Mouse (Mus musculus) CH12.LX (cell line): ENCODE results near the gene Sult1e1. TPM values are rescaled to one million over a fixed set of nuclear protein-coding genes. Genes with fewer than 3 reads are reported as not detected.

ENCODE experiments used
- DNase-seq: peaks from one replicate; pipeline ENCODE4 v3.0.0-alpha.2; 2013; ENCODE audit errors: extremely low read depth
- H3K27ac ChIP-seq: 2 replicates; pipeline ENCODE4 v1.5.1; 2012; ENCODE audit warnings: low read depth, mild to moderate bottlenecking, control low read depth, moderate library complexity; ENCODE audit not compliant: insufficient read depth
- H3K27me3 ChIP-seq: replicated peaks from 2 replicates; pipeline ENCODE3; 2012; ENCODE audit warnings: inconsistent platforms
- H3K36me3 ChIP-seq, 2 experiments: replicated peaks in 1 of 2; 2 replicates each; pipeline versions ENCODE3 to v1.6.1; 2012; ENCODE audit warnings: inconsistent platforms in 1 of 2, low read length in 1 of 2, mild to moderate bottlenecking in 1 of 2, mixed read lengths in 1 of 2, moderate library complexity in 1 of 2; ENCODE audit not compliant: control insufficient read depth in 1 of 2, insufficient read depth in 1 of 2
- H3K4me1 ChIP-seq, 2 experiments: 2 replicates each; pipeline ENCODE4 v1.6.1; 2012; ENCODE audit warnings: inconsistent platforms in 1 of 2, moderate library complexity in 1 of 2; ENCODE audit not compliant: insufficient read depth in 2 of 2, control insufficient read depth in 1 of 2
- H3K4me2 ChIP-seq: 2 replicates; pipeline ENCODE4 v1.6.1; 2012; ENCODE audit warnings: low read depth, mild to moderate bottlenecking, control low read depth; ENCODE audit not compliant: poor library complexity, insufficient read depth, severe bottlenecking
- H3K4me3 ChIP-seq, 3 experiments: fragments of 150-350 bp in 1 of 3; sonication (generic) in 1 of 3; replicated peaks in 1 of 3; 2 replicates each; pipeline versions ENCODE3 to v1.5.1; 2011 to 2012; ENCODE audit warnings: low read depth in 2 of 3, low read length in 2 of 3, mild to moderate bottlenecking in 2 of 3, moderate library complexity in 2 of 3, control low read depth in 1 of 3, improper control_type of control experiment in 1 of 3, inconsistent platforms in 1 of 3, mixed read lengths in 1 of 3; ENCODE audit not compliant: poor library complexity in 1 of 3
- H3K79me2 ChIP-seq: replicated peaks from 2 replicates; pipeline ENCODE4 v1.6.1; 2012; ENCODE audit warnings: mild to moderate bottlenecking, moderate library complexity; ENCODE audit not compliant: control insufficient read depth, poor library complexity, insufficient read depth, severe bottlenecking; ENCODE audit errors: extremely low read depth
- H3K9ac ChIP-seq: 2 replicates; pipeline ENCODE4 v1.6.1; 2012; ENCODE audit warnings: low read depth, mild to moderate bottlenecking, control low read depth, moderate library complexity; ENCODE audit not compliant: insufficient read depth
- H3K9me3 ChIP-seq: replicated peaks from 2 replicates; pipeline ENCODE3; 2012; ENCODE audit warnings: low read length, inconsistent platforms, mixed read lengths
- BHLHE40 ChIP-seq: IDR thresholded peaks from 2 replicates; pipeline ENCODE4 v1.6.1; 2011; ENCODE audit warnings: mild to moderate bottlenecking, low read depth, low read length, improper control_type of control experiment
- CHD1 ChIP-seq: IDR thresholded peaks from 2 replicates; pipeline ENCODE4 v1.6.1; 2012; ENCODE audit warnings: low read depth, low read length, improper control_type of control experiment, inconsistent platforms
- CHD2 ChIP-seq: IDR thresholded peaks from 2 replicates; pipeline ENCODE4 v1.6.1; 2011; ENCODE audit warnings: low read length, improper control_type of control experiment
- CTCF ChIP-seq, 2 experiments: IDR thresholded peaks in 1 of 2; conservative IDR thresholded peaks in 1 of 2; 2 replicates each; pipeline ENCODE4 v1.5.1; 2011 to 2012; ENCODE audit warnings: low read depth in 2 of 2, low read length in 2 of 2, improper control_type of control experiment in 1 of 2, inconsistent platforms in 1 of 2, mild to moderate bottlenecking in 1 of 2, moderate library complexity in 1 of 2
- E2F4 ChIP-seq: IDR thresholded peaks from 2 replicates; pipeline ENCODE4 v1.6.1; 2011; ENCODE audit warnings: low read depth, low read length, improper control_type of control experiment; ENCODE audit not compliant: insufficient replicate concordance
- ELF1 ChIP-seq: IDR thresholded peaks from 2 replicates; pipeline ENCODE4 v1.6.1; 2014; ENCODE audit warnings: low read depth, mild to moderate bottlenecking, inconsistent platforms, low read length, improper control_type of control experiment
- EP300 ChIP-seq: IDR thresholded peaks from 2 replicates; pipeline ENCODE4 v1.6.1; 2011; ENCODE audit warnings: low read length, improper control_type of control experiment
- ETS1 ChIP-seq: conservative IDR thresholded peaks from 2 replicates; pipeline ENCODE4 v1.6.1; 2012; ENCODE audit warnings: low read depth, mild to moderate bottlenecking, inconsistent platforms, low read length, improper control_type of control experiment, moderate library complexity
- GABPA ChIP-seq: IDR thresholded peaks from 2 replicates; pipeline ENCODE4 v1.6.1; 2012; ENCODE audit warnings: low read depth, low read length, improper control_type of control experiment, inconsistent platforms; ENCODE audit not compliant: insufficient replicate concordance
- JUN ChIP-seq: IDR thresholded peaks from 2 replicates; pipeline ENCODE4 v1.6.1; 2011; ENCODE audit warnings: low read depth, mild to moderate bottlenecking, low read length, improper control_type of control experiment, moderate library complexity; ENCODE audit not compliant: insufficient read depth
- JUND ChIP-seq: conservative IDR thresholded peaks from 2 replicates; pipeline ENCODE4 v1.6.1; 2011; ENCODE audit warnings: low read depth, low read length, improper control_type of control experiment
- KAT2A ChIP-seq: IDR thresholded peaks from 2 replicates; pipeline ENCODE4 v1.6.1; 2012; ENCODE audit warnings: low read length, improper control_type of control experiment, inconsistent platforms; ENCODE audit not compliant: insufficient replicate concordance
- MAX ChIP-seq: IDR thresholded peaks from 2 replicates; pipeline ENCODE4 v1.6.1; 2011; ENCODE audit warnings: low read length, improper control_type of control experiment
- MEF2A ChIP-seq: IDR thresholded peaks from 2 replicates; pipeline ENCODE4 v1.6.1; 2014; ENCODE audit warnings: low read depth, mild to moderate bottlenecking, inconsistent platforms, low read length, improper control_type of control experiment, borderline replicate concordance
- MXI1 ChIP-seq: IDR thresholded peaks from 2 replicates; pipeline ENCODE4 v1.6.1; 2011; ENCODE audit warnings: mild to moderate bottlenecking, low read depth, low read length, improper control_type of control experiment
- NRF1 ChIP-seq: IDR thresholded peaks from 2 replicates; pipeline ENCODE4 v1.6.1; 2014; ENCODE audit warnings: low read depth, mild to moderate bottlenecking, inconsistent platforms, low read length, improper control_type of control experiment, moderate library complexity
- RAD21 ChIP-seq: IDR thresholded peaks from 2 replicates; pipeline ENCODE4 v1.6.1; 2011; ENCODE audit warnings: low read depth, mild to moderate bottlenecking, low read length, improper control_type of control experiment, moderate library complexity
- RCOR1 ChIP-seq: conservative IDR thresholded peaks from 2 replicates; pipeline ENCODE4 v1.6.1; 2012; ENCODE audit warnings: low read depth, mild to moderate bottlenecking, inconsistent platforms, low read length, improper control_type of control experiment
- SMC3 ChIP-seq: IDR thresholded peaks from 2 replicates; pipeline ENCODE4 v1.6.1; 2011; ENCODE audit warnings: low read depth, low read length, improper control_type of control experiment
- TCF12 ChIP-seq: IDR thresholded peaks from 2 replicates; pipeline ENCODE4 v1.6.1; 2014; ENCODE audit warnings: low read depth, mild to moderate bottlenecking, inconsistent platforms, low read length, improper control_type of control experiment
- USF2 ChIP-seq: conservative IDR thresholded peaks from 2 replicates; pipeline ENCODE4 v1.6.1; 2011; ENCODE audit warnings: low read depth, low read length, improper control_type of control experiment
- ZC3H11A ChIP-seq: IDR thresholded peaks from 2 replicates; pipeline ENCODE4 v1.6.1; 2012; ENCODE audit warnings: low read depth, mild to moderate bottlenecking, inconsistent platforms, low read length, improper control_type of control experiment
- ZKSCAN1 ChIP-seq: IDR thresholded peaks from 2 replicates; pipeline ENCODE4 v1.6.1; 2012; ENCODE audit warnings: low read depth, inconsistent platforms, low read length, improper control_type of control experiment, borderline replicate concordance
- ZMIZ1 ChIP-seq: IDR thresholded peaks from 2 replicates; pipeline ENCODE4 v1.6.1; 2012; ENCODE audit warnings: low read depth, mild to moderate bottlenecking, inconsistent platforms, low read length, improper control_type of control experiment
- dilution Hi-C: fragments of 300-500 bp; cut with MboI; formaldehyde crosslinking; loops from 2 replicates; pipeline ENCODE4 v1.14.3; 2020; ENCODE audit warnings: low sequenced_read_pairs; ENCODE audit not compliant: extremely low pct_unique_long_range_greater_than_20kb, extremely low pct_ligation_motif_present
- in situ Hi-C: fragments of 300-500 bp; cut with MboI; formaldehyde crosslinking; loops from 3 replicates; pipeline ENCODE4 v1.14.3; 2019; ENCODE audit warnings: low sequenced_read_pairs, low pct_ligation_motif_present, low pct_unique_long_range_greater_than_20kb, mixed read lengths
- polyA plus RNA-seq: library from polyadenylated mRNA; unstranded; fragments of >175 nt; gene quantifications from 2 replicates; pipeline ENCODE4 v1.2.1, GENCODE M21; 2012; ENCODE audit warnings: low read depth; ENCODE audit not compliant: insufficient read length
- total RNA-seq, 2 experiments: library from RNA; depleted of rRNA; stranded (reverse); fragments of 300-350 nt in 1 of 2; fragments of >200 nt in 1 of 2; gene quantifications; 2 replicates each; pipeline ENCODE4 v1.2.3; 2012 to 2014

Gene Sult1e1
- total and polyA plus RNA-seq, 3 experiments, result not detected

DNA sequence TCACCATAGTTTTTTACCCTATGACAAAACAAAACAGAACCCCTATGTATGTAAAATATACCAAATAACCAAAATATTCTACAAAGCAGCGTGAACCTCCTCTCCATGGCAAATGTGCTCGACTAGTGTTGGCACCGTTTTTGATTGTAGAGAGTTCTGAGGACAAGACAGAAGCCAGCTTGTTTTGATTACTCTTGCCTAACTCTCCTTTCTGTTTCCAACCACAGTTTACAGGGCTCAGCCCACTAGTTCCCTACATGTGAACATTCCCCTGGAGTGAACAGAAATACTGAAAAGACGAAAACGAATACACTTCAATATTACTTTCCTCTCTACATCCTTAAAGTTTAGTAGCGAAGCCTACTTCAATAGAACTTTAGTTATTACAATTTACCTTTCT lies 18.6 kb downstream of the Sult1e1 start:
- Histone ChIP-seq H3K4me2 (no peak overlapping the region), H3K4me1 (no peaks in the 10 kb centered on the region), H3K27ac (no peak overlapping the region), H3K9me3 (no peaks in the 10 kb centered on the region), H3K4me3 (no peak overlapping the region), H3K36me3 (no peaks in the 10 kb centered on the region), H3K27me3 (no peaks in the 10 kb centered on the region), H3K9ac (no peak overlapping the region), H3K79me2 (no peaks in the 10 kb centered on the region)
- no peak for TF ChIP-seq BHLHE40
- TF ChIP-seq ETS1, result no peak
- no peak for TF ChIP-seq RCOR1
- no peak for TF ChIP-seq ZC3H11A
- TF ChIP-seq NRF1, result no peak
- TF ChIP-seq JUN, result no peak
- TF ChIP-seq ELF1, result no peak
- no peak for TF ChIP-seq MEF2A
- no peak for TF ChIP-seq USF2
- TF ChIP-seq JUND, result no peak
- no peak for TF ChIP-seq CHD2
- TF ChIP-seq E2F4, result no peak
- TF ChIP-seq CTCF (conservative IDR thresholded peaks at IDR 0.05 in 1 of 2, IDR thresholded peaks at IDR 0.05 in 1 of 2; ENCODE audit: low read depth in 2 of 2, low read length in 2 of 2), result no peak
- TF ChIP-seq CHD1, result no peak
- TF ChIP-seq MXI1, result no peak
- TF ChIP-seq GABPA, result no peak
- in situ Hi-C loops (no loop called here), dilution Hi-C loops (no loop called here)
- DNase-seq, result no peak

GRCm38 (mm10) chr5:87568845-87569244 lies 22.5 kb downstream of the Sult1e1 start, which contains the start of gene Sult1d1:
Gene Sult1d1, minus strand, starts transcription at chr5:87569027.
- H3K36me3 ChIP-seq, result no peaks in the 10 kb centered on the region
- TF ChIP-seq NRF1, result no peak
- TF ChIP-seq MXI1, result no peak
- TF ChIP-seq TCF12, result no peak
- TF ChIP-seq KAT2A, result no peak
- no peak for TF ChIP-seq SMC3
- no peak for TF ChIP-seq CTCF (conservative IDR thresholded peaks at IDR 0.05 in 1 of 2, IDR thresholded peaks at IDR 0.05 in 1 of 2; ENCODE audit: low read depth in 2 of 2, low read length in 2 of 2)
- TF ChIP-seq RAD21, result no peak
- TF ChIP-seq ETS1, result no peak
- no peak for TF ChIP-seq MAX
- no peak for TF ChIP-seq GABPA
- TF ChIP-seq CHD2, result no peak
- TF ChIP-seq CHD1, result no peak
- TF ChIP-seq EP300, result no peak
- no peak for TF ChIP-seq ZKSCAN1
- TF ChIP-seq ZMIZ1, result no peak
- TF ChIP-seq, all 38 proteins: peak for 0
- H3K9me3 ChIP-seq, result no peaks in the 10 kb centered on the region
- H3K27me3 ChIP-seq, result no peaks in the 10 kb centered on the region
- in situ Hi-C loops, result no loop called here
- H3K4me1 ChIP-seq, result no peaks in the 10 kb centered on the region
- no peaks in the 10 kb centered on the region for H3K79me2 ChIP-seq
- dilution Hi-C loops, result no loop called here
- H3K27ac ChIP-seq, result no peak within 1 kb of the TSS
- no peak within 1 kb of the TSS for H3K4me3 ChIP-seq
- H3K4me2 ChIP-seq, result no peak within 1 kb of the TSS
- no peak within 1 kb of the TSS for H3K9ac ChIP-seq
- no peak for DNase-seq
